Mouse (Mus musculus) kidney, adult 2 months (tissue): ENCODE data around the gene Napepld.
"Not testable (repeated sequence)": the region's sequence is repeated elsewhere in the genome, so short reads cannot be mapped to it uniquely, and the experiment has no call there.

Experiments
- CTCF ChIP-seq: fragments of 200-500 bp; conservative IDR thresholded peaks from 2 replicates; pipeline ENCODE4 v1.5.1; 2011; ENCODE audit warnings: low read depth, mild to moderate bottlenecking, control low read depth, low read length, moderate library complexity, mixed read lengths; ENCODE audit not compliant: insufficient read depth, insufficient read length
- POLR2A ChIP-seq: fragments of 200-500 bp; IDR thresholded peaks from one replicate; pipeline ENCODE4 v1.6.1; 2011; ENCODE audit warnings: low read depth, low read length, control low read depth

GRCm38 (mm10) chr5:21708011-21708410, 6.8 kb upstream of the Napepld start:
- TF ChIP-seq CTCF, POLR2A: not testable (repeated sequence)
